Mouse (Mus musculus) A20 (cell line): Measurements from ENCODE around the gene Mgat5.

Experiments used
- DNase-seq: peaks from one replicate; pipeline ENCODE4 v3.0.0-alpha.2; 2011; ENCODE audit warnings: low read depth, low spot score

The Mgat5 gene

GRCm38 (mm10) chr1:127383071-127383470 is 178.3 kb downstream of the Mgat5 start:
- DNase-seq, result no peak

DNA sequence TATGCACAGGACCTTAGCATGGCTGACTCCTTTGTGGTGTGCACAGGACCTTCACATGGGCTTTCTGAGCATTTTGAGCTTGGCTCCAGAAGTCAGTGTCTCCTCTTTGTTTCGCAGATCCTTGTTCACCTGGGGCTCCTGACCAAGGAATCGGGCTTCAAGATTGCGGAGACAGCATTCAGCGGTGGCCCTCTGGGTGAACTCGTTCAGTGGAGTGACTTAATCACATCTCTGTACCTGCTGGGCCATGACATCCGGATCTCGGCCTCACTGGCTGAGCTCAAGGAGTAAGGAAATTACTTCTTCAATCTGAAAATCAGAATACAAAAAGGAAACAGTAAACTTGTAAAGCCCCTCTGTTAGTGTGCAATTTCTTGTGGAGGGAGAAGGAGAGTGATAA is 182.4 kb downstream of the Mgat5 start:
- no peak for DNase-seq

- DNase-seq, result no peak
These were observed 182.8 kb downstream of the Mgat5 start for GRCm38 (mm10) chr1:127387661-127388060.

DNA sequence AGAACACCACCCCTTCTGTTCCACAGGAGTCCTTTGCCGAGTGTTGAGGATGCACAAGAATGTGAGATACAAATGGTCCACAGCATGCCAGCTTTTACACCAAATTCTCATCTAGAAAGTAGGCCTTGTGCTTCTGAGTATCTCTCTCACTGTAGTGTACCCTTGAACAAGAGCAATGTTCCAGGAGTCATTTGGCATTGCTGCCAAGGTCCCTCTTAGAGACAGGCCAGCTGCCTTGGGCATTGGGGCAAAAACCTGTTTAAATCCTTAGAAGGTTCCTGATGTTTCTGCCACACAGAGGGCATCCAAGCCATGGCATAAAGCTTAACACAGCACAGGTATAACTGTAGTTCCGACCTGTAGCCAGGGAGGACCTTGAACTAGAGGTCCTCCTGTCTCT is 189.9 kb downstream of the Mgat5 start:
- DNase-seq, result no peak

- DNase-seq, result no peak
These were observed 190.9 kb downstream of the Mgat5 start for GRCm38 (mm10) chr1:127395724-127396123.

DNA sequence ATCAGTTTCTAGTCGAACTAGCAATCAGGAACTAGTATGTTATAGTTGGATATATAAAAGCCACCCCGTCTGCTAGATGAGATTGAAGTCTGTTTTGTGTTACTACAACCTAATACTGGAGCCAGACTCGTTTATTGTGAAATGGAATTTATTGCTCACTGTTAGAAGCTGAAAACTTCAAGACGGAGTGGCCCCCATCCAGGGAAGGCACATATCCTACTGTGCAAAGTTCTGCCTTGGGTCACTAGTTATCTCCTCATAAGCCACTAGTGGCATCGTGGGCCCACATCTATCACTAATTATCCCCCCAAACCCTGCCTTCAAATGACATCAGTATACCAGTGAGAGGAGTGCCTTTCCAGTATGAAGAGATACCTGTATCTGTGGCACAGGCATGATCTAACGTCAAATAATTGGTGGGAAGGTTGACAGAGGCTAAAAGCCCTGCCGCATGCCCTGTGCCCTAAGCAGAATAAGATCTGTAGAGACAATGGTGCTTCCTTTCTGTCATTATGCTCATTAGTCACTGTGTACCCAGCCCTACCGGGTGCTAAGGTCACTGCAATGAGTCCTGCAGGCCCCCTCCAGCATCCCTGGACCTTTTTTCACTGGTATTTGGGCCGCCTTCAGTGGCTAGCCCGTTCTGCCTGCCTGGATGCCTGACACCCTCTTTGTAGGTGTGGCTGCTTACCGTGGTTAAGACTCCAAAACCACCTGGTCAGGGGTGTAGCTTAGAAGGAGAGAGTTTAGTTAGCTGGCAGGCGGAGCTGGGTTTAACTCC is 191.9 kb downstream of the Mgat5 start:
- no peak for DNase-seq

GRCm38 (mm10) chr1:127397396-127397795 is 192.6 kb downstream of the Mgat5 start:
- DNase-seq, result no peak

DNA sequence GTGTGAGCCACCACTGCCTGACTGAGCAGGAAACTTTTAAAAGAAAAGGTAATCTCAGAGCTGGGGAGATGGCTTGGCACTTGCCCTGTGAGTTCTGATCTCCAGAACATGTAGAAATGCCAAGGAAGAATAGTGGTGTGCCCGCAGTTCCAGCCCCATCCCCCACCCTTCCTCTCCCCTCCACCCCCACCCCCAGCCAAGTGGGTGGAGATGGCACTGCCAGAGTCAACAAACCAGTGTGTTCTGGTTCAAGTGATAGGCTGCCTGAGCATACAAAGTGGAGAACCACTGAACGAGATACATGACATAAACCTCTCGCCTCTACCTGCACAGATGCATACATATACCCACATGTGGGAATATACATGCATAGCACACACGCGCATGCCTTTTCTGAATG is 193.4 kb downstream of the Mgat5 start:
- DNase-seq, result no peak

DNA sequence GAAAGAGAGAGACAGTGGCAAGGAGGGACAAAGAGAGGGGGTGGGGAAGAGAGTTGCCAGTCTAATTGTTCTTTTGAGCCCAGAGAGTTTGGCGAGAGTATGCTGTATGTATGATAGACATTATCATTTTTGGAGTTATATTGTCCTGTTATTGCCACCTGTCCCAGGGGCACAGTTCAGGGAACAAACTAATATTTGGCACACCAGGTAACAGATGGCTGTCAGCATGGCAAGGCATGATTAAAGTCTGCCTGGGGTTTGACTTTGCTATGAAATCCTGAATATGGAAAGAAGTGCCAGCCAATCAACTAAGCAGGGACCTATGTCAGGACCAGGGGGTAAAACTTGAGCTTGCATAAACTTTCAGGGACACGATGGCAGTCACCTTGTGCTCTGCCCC is 195.4 kb downstream of the Mgat5 start:
- DNase-seq, result no peak

GRCm38 (mm10) chr1:127400666-127401065 is 195.9 kb downstream of the Mgat5 start:
- DNase-seq, result peak; percentile 24

DNA sequence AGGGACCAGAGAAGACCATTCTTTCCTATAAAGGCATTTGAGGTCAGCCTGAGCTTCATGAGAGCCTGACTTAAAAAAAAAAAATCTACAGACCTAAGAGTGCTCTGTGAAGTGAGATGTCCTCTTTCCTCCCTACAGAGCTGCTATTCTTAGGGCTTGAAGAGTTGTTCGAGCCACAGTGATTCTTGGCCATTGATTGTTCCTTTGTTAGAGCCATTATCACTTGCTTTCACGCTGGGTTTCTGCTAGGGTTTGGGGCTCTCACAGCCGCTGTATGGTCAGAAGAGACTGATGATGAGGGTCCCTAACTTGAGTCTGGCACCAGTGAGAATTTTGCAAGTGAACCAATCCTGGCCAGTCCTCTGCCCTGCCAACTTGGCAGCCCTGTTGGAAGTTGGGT is 199.8 kb downstream of the Mgat5 start:
- DNase-seq, result no peak

DNA sequence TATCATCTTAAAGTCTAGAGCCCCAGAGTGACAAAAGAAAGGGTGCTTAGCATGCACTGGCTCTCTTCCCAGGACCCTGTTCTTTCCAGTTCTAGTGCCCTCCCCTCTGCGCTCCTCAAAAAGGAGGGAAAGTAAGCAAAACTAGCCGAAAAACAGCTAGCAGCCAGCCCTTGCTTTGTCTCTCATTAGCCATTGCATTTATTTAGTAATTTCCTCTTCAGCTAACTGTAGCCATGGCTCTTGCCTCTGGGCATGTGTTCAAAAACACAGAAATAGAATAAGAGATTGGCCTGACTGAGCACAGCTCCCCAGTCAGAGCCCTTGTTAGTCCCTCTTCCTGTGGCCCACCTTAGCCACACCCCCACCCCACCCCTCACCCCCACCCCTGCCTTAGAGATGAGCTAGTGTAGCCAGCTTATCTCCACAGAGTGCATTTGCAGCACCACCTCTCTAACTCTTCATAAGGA is 204.2 kb downstream of the Mgat5 start:
- no peak for DNase-seq

DNA sequence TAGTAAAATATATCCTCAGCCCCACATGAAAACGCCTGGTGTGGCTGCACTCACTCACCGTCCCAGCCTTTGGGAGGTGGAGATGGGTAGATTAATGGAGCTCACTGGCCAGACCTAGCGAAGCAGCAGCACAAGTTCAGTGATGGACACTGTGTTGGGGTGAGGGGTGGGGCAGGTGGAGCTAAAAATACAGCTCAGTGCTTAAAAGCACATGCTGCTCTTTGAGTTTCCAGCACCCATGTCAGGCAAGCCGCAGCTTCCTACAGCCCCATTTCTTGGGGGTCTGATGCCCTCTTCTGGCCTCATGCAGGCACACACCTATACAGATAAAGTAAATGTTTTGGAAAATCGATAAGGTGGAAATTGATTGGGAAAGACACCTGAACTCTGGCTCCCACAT is 204.7 kb downstream of the Mgat5 start:
- DNase-seq, result peak; percentile 63

DNA sequence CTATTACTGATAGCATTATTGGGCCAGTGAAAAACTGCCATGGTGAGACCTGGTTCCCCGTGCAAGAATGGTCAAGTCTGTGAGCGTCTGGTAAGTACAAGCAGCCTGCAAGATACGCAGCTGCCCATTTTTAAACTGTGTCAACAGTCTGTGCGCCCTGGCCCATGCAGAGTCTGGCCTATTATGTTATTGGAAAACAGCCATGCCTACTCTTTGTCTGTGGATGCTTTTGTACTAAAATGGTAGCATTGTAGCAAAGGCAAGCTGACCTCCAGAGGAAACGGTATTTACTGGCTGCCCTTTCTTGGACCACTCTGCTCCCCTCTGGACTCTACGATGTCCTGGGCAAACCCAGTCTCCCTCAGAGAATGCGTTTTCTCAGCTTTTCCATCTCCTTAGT is 209.7 kb downstream of the Mgat5 start:
- no peak for DNase-seq

DNA sequence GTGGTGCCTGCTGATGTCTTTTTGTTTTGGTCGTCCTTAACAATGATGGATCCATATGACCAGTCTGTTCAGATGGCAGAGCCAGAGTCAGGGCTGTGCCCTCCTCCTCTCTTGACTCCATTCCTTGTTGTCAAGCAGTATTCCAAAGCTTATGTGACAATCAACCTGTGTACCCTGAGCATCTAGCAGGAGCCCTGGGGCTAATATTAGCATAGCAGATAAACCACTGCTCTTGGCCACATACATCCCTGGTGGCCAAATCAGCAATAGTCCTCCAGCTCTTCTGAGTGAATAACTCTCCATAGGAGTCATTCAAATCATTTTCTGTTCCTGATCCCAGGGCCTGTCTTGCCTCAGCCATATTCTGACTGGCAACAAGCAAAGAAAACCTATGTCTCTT is 211.1 kb downstream of the Mgat5 start:
- no peak for DNase-seq

GRCm38 (mm10) chr1:127416971-127417370 is 212.2 kb downstream of the Mgat5 start:
- no peak for DNase-seq

DNA sequence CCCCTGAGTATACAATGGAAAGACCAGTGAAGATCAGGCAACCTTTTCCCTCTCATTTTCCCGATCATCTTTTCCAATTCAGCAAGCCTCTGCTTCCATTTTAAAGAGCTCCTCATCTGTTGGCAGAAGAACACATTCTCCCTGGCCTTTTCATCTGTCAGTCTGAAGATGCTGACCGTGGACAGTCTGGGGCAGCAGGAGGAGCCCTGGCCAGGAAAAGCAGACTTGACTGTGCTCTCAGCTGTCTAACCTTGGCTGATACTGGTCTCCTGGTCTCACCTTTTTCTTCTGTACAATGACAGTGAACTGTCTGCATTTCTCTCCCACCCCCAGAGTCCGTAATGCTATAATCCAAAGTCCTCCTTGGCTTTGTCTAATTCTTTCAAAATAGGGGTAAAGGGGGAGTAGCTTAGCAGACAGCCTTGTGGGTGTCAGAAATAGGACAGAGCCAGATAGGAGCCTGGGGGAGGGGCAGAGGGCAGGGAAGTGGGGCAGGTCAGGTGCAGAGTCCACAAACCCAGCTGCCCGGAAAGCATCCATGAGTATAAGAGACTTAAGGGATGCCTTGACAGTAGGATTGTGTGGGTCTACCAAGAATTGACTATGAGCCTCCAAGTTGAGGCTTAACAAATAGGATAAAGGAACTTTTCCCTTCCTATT is 214.2 kb downstream of the Mgat5 start:
- no peak for DNase-seq

DNA sequence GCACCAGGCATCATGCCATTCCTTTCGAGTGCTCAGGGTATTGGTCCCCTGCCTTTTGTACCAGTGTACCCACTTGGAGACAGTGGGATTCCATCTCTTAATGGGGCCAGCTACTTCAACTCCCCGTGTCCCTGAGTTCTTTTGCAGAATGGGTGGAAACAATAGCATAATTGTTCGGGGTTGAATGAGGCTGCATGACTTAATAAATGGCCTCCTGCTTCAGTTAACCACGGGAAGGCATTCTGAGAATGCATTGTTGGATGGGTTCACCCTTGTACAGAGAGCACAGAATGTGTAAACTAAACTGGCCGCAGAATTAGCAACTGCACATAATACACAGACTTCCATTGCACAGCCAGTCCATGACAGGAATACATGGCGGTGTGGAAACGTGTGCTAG is 214.8 kb downstream of the Mgat5 start:
- no peak for DNase-seq

GRCm38 (mm10) chr1:127420383-127420782 is 215.6 kb downstream of the Mgat5 start:
- no peak for DNase-seq

GRCm38 (mm10) chr1:127420795-127421194 is 216.0 kb downstream of the Mgat5 start:
- DNase-seq, result no peak

DNA sequence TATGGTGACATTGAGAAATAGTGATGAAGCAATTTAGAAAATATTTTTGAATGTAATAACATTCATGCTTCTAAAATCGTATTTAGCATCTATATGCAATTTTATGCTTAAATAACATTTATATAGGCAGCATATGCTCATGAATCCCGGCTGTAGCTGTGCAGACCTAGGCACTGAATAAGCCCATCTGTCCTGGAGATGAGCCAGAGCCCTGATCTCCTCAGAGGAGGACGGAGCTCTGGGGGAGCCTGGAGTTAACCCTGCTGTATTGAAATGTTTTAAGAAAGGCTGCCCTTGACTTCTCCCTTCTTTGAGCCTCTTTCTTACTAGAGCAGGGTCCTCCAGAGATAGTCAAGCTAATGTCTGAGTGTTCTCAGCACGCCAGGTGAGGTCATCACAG is 217.8 kb downstream of the Mgat5 start:
- DNase-seq, result no peak

- peak; percentile 76 for DNase-seq
These were observed 220.3 kb downstream of the Mgat5 start for GRCm38 (mm10) chr1:127425021-127425532.

DNA sequence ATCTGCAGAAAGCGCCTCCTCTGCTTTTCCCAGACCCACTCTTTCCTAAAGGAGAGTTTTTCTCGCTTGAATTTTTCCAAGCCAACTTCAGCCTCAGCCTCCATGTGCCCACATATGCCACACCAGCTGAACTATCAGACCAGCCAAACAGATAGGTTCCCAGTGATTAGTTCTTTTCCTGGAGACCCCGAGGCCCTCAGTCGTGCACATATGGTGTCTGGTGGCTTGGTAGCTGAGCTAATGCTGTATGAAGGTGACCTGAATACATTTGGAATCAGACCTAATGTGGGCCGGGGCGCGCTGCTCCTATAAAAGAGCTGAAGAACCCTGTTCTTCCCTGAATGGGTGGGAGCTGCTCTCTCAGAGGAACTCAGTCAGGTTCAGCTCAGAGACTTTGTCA is 225.5 kb downstream of the Mgat5 start:
- DNase-seq, result no peak
